Comparison of ENCODE assay signal across 23 mouse cellular contexts in genomic region chr14:60868325-60868724, GRCm38 (mm10).
DNase-seq lines count a peak whose midpoint lies in the region; ATAC-seq and TF ChIP-seq lines count a peak whose summit lies in the region.
"Had no signal": no experiment of that assay in that cellular context is flagged by ENCODE, and none has a peak within 500 bp of the region (broad histone marks: within the 10 kb centered on the region; RNA-seq: fewer than 3 reads in every experiment).

No protein-coding gene starts in this region.

- no peak for TF ChIP-seq POLR2A in brain, embryonic 14.5 days (IDR thresholded peaks at IDR 0.05; ENCODE audit: borderline replicate concordance, extremely low read depth, insufficient read depth, insufficient read length, poor library complexity, severe bottlenecking)

- H3K4me2 ChIP-seq in embryonic facial prominence, embryonic 15.5 days (replicated peaks), result no peak overlapping the region
- H3K4me2 ChIP-seq: embryonic facial prominence, embryonic 12.5 days; forebrain, embryonic 13.5 days; forebrain, embryonic 15.5 days had no signal

- 0 out of 2 replicates have a peak, but pooled peaks cover 3% of the 10 kb centered on the region for H3K4me1 ChIP-seq in embryonic facial prominence, embryonic 15.5 days
- peaks cover 10% of the 10 kb centered on the region for H3K4me1 ChIP-seq in embryonic facial prominence, embryonic 10.5 days
- H3K4me1 ChIP-seq: forebrain, embryonic 15.5 days had no signal

- H3K36me3 ChIP-seq in embryonic facial prominence, embryonic 15.5 days, result peaks cover 10% of the 10 kb centered on the region; the same call in 1 of the 2 replicates
- peaks cover 21% of the 10 kb centered on the region for H3K36me3 ChIP-seq in embryonic facial prominence, embryonic 10.5 days (replicated peaks)

- no peaks in the 10 kb centered on the region for H3K9me3 ChIP-seq in embryonic facial prominence, embryonic 15.5 days (replicated peaks)
- no peaks in the 10 kb centered on the region for H3K9me3 ChIP-seq in embryonic facial prominence, embryonic 10.5 days
- H3K9me3 ChIP-seq: embryonic facial prominence, embryonic 12.5 days; forebrain, embryonic 13.5 days; forebrain, embryonic 15.5 days had no signal

- H3K27me3 ChIP-seq in embryonic facial prominence, embryonic 15.5 days, result no peaks in the 10 kb centered on the region
- no peaks in the 10 kb centered on the region for H3K27me3 ChIP-seq in embryonic facial prominence, embryonic 10.5 days (replicated peaks; ENCODE audit: low read depth, poor library complexity, severe bottlenecking)
- H3K27me3 ChIP-seq: embryonic facial prominence, embryonic 12.5 days; forebrain, embryonic 13.5 days; forebrain, embryonic 15.5 days; Patski had no signal

- 0 out of 2 replicates have a peak, but pooled peaks have one; percentile 30 for ATAC-seq in embryonic facial prominence, embryonic 15.5 days (ENCODE audit: insufficient number of reproducible peaks, low FRiP score, low TSS enrichment, low read depth)
- peak; percentile 83 for ATAC-seq in frontal cortex, adult (ENCODE audit: low TSS enrichment)
- ATAC-seq: activated CD4-positive, CD25-positive, alpha-beta regulatory T cell, adult 4 months; forebrain, embryonic 13.5 days; forebrain, embryonic 15.5 days; Patski had no signal

- 67% methylated on average over 9 of the region's 9 CpGs for whole genome bisulfite sequencing in embryonic facial prominence, embryonic 15.5 days
- 56% methylated on average over 9 of the region's 9 CpGs for WGBS in embryonic facial prominence, embryonic 10.5 days

- DNase-seq in embryonic facial prominence, embryonic 10.5 days (ENCODE audit: low spot score), result no peak
- no peak for DNase-seq in frontal cortex, postnatal 14 days (ENCODE audit: low spot score in 2 of 2)
- DNase-seq in brain, adult 2 months (ENCODE audit: low read depth, low spot score), result peak; percentile 21
- peak; percentile 14 for DNase-seq in brain, embryonic 14.5 days (ENCODE audit: low read depth)
- DNase-seq in adipocyte (ENCODE audit: low spot score), result no peak
- DNase-seq: adrenal gland, adult 2 months; adrenal gland, postnatal 10 days; adrenal gland, postnatal 25 days; cerebellum, adult 11 months; cerebellum, adult 18-20 months; cerebellum, adult 8-10 months; cerebellum, adult 9-11 months; cerebellum, postnatal 14 days; cerebellum, postnatal 36 days; gastrocnemius, adult 2 months had no signal

- TF ChIP-seq CTCF in brain, embryonic 14.5 days (IDR thresholded peaks at IDR 0.05; ENCODE audit: borderline replicate concordance, extremely low read depth, insufficient read depth, insufficient read length), result no peak

- no peak overlapping the region for H3K9ac ChIP-seq in embryonic facial prominence, embryonic 15.5 days
- H3K9ac ChIP-seq: embryonic facial prominence, embryonic 12.5 days; forebrain, embryonic 13.5 days; forebrain, embryonic 15.5 days had no signal

- H3K4me3 ChIP-seq in embryonic facial prominence, embryonic 15.5 days (replicated peaks), result no peak overlapping the region
- no peak overlapping the region for H3K4me3 ChIP-seq in embryonic facial prominence, embryonic 10.5 days
- H3K4me3 ChIP-seq: embryonic facial prominence, embryonic 12.5 days; erythroblast, embryonic 14.5 days; forebrain, embryonic 13.5 days; forebrain, embryonic 15.5 days; gastrocnemius, adult 2 months had no signal

- H3K27ac ChIP-seq in embryonic facial prominence, embryonic 15.5 days (replicated peaks), result no peak overlapping the region
- no peak overlapping the region; the same call in 1 of the 2 replicates for H3K27ac ChIP-seq in embryonic facial prominence, embryonic 10.5 days (replicated peaks)
- H3K27ac ChIP-seq: embryonic facial prominence, embryonic 12.5 days; forebrain, embryonic 13.5 days; forebrain, embryonic 15.5 days; gastrocnemius, adult 2 months had no signal

Comparison
In these comparisons a context has a peak if more than half of its experiments do, and no peak if none do; other contexts are left out.
1. DNase-seq: peak in brain, adult 2 months (single experiment) and brain, embryonic 14.5 days (single experiment); none in embryonic facial prominence, embryonic 10.5 days (single experiment), frontal cortex, postnatal 14 days (0 of 2) and adipocyte (single experiment).